Mouse (Mus musculus) lung, embryonic 14.5 days (tissue): ENCODE results near the gene Sema3d. TPM values are rescaled to one million over a fixed set of nuclear protein-coding genes. Genes with fewer than 3 reads are reported as not detected.

ENCODE experiments used
- ATAC-seq: fragments of 200-750 bp; cut with Nextera tagmentation; 2 replicates; pipeline ENCODE4 v1.8.0; 2017; ENCODE audit warnings: mild to moderate bottlenecking, moderate TSS enrichment, moderate library complexity; ENCODE audit not compliant: insufficient read depth
- DNase-seq: peaks from one replicate; pipeline ENCODE4 v3.0.0-alpha.2; 2015
- H3K27ac ChIP-seq: fragments of 300-500 bp; sonication (generic); 2 replicates; pipeline ENCODE4 v1.5.1; 2014; ENCODE audit warnings: low read depth, mild to moderate bottlenecking, moderate library complexity
- H3K27me3 ChIP-seq: fragments of 300-500 bp; sonication (generic); 2 replicates; pipeline ENCODE4 v1.6.1; 2014; ENCODE audit warnings: low read length, control low read depth; ENCODE audit not compliant: insufficient read depth
- H3K36me3 ChIP-seq: fragments of 300-500 bp; sonication (generic); 2 replicates; pipeline ENCODE4 v1.6.1; 2014; ENCODE audit warnings: control low read depth; ENCODE audit not compliant: insufficient read depth
- H3K4me1 ChIP-seq: fragments of 300-500 bp; sonication (generic); 2 replicates; pipeline ENCODE4 v1.6.1; 2014; ENCODE audit warnings: antibody characterized with exemption, control low read depth; ENCODE audit not compliant: insufficient read depth
- H3K4me2 ChIP-seq: fragments of 300-500 bp; sonication (generic); 2 replicates; pipeline ENCODE4 v1.6.1; 2014; ENCODE audit warnings: mild to moderate bottlenecking
- H3K4me3 ChIP-seq: fragments of 300-500 bp; sonication (generic); 2 replicates; pipeline ENCODE4 v1.5.1; 2014; ENCODE audit warnings: low read depth, low read length
- H3K9ac ChIP-seq: fragments of 300-500 bp; sonication (generic); 2 replicates; pipeline ENCODE4 v1.6.1; 2014
- H3K9me3 ChIP-seq: fragments of 300-500 bp; sonication (generic); 2 replicates; pipeline ENCODE4 v1.6.1; 2016; ENCODE audit warnings: low read depth, low read length, control low read depth
- CTCF ChIP-seq: IDR thresholded peaks from 2 replicates; pipeline ENCODE4 v1.5.1; 2016; ENCODE audit warnings: antibody characterized with exemption, low read depth
- WGBS: fragments of 180-500 bp; shearing (Covaris S2); extraction: QIAGEN DNeasy Blood & Tissue Kit; methylation state at CpG from one replicate; pipeline ENCODE4 v1.1.7; 2014; 5-methylcytosine and 5-hydroxymethylcytosine counted together
- polyA plus RNA-seq: library from polyadenylated mRNA; unstranded; fragments of >200 nt; fragmentation: Nextera tagmentation; extraction: Ambion mirVana; gene quantifications from 2 replicates; pipeline ENCODE4 v1.2.1, GENCODE M21; 2014

Sema3d gene
- polyA plus RNA-seq, 1 experiment from 2014 or later, result 12.4 TPM

- Histone ChIP-seq H3K36me3 (no peaks in the 10 kb centered on the region), H3K27ac (no peak overlapping the region), H3K27me3 (no peaks in the 10 kb centered on the region), H3K4me1 (no peaks in the 10 kb centered on the region), H3K9me3 (no peaks in the 10 kb centered on the region), H3K4me2 (no peak overlapping the region), H3K4me3 (no peak overlapping the region), H3K9ac (no peak overlapping the region)
- no peak for ATAC-seq
- peak; percentile 82 for DNase-seq
- 39% methylated on average over 2 of the region's 2 CpGs for WGBS
- peak; percentile 62 for TF ChIP-seq CTCF
Measured at GRCm38 (mm10) chr5:12541268-12541667, 158.1 kb downstream of the Sema3d start.

- WGBS, result 80% methylated on average over 8 of the region's 8 CpGs
- Histone ChIP-seq H3K9ac (no peak overlapping the region), H3K4me2 (no peak overlapping the region), H3K27ac (no peak overlapping the region), H3K27me3 (no peaks in the 10 kb centered on the region), H3K36me3 (no peaks in the 10 kb centered on the region), H3K4me1 (no peaks in the 10 kb centered on the region), H3K9me3 (no peaks in the 10 kb centered on the region), H3K4me3 (no peak overlapping the region)
- ATAC-seq (peak; percentile 87; the same call in 1 of the 2 replicates), DNase-seq (peak; percentile 91)
- TF ChIP-seq CTCF, result no peak
Measured at GRCm38 (mm10) chr5:12549046-12549669, 166.0 kb downstream of the Sema3d start.

GRCm38 (mm10) chr5:12555401-12555800, 172.2 kb downstream of the Sema3d start:
- Histone ChIP-seq H3K36me3 (no peaks in the 10 kb centered on the region), H3K4me3 (no peak overlapping the region), H3K9me3 (no peaks in the 10 kb centered on the region), H3K4me1 (no peaks in the 10 kb centered on the region), H3K27ac (no peak overlapping the region), H3K27me3 (no peaks in the 10 kb centered on the region), H3K4me2 (no peak overlapping the region), H3K9ac (no peak overlapping the region)
- 85% methylated on average over 3 of the region's 3 CpGs for WGBS
- ATAC-seq (no peak), DNase-seq (no peak)
- TF ChIP-seq CTCF, result no peak

GRCm38 (mm10) chr5:12557889-12558288, 174.7 kb downstream of the Sema3d start:
- Histone ChIP-seq H3K4me3 (no peak overlapping the region), H3K9ac (no peak overlapping the region), H3K27me3 (no peaks in the 10 kb centered on the region), H3K9me3 (no peaks in the 10 kb centered on the region), H3K4me1 (no peaks in the 10 kb centered on the region), H3K36me3 (no peaks in the 10 kb centered on the region), H3K27ac (no peak overlapping the region), H3K4me2 (no peak overlapping the region)
- DNase-seq (peak; percentile 70), ATAC-seq (0 out of 2 replicates have a peak, but pooled peaks have one; percentile 17)
- 38% methylated on average over 2 of the region's 2 CpGs for WGBS
- TF ChIP-seq CTCF, result peak; percentile 64

- H3K4me1 ChIP-seq, result no peaks in the 10 kb centered on the region
- H3K9ac ChIP-seq, result no peak overlapping the region
- no peaks in the 10 kb centered on the region for H3K27me3 ChIP-seq
- H3K36me3 ChIP-seq, result no peaks in the 10 kb centered on the region
- ATAC-seq (no peak), DNase-seq (no peak)
- no peak overlapping the region for H3K27ac ChIP-seq
- H3K9me3 ChIP-seq, result no peaks in the 10 kb centered on the region
- H3K4me2 ChIP-seq, result no peak overlapping the region
- no peak overlapping the region for H3K4me3 ChIP-seq
- 29% methylated on average over 2 of the region's 2 CpGs for WGBS
- no peak for TF ChIP-seq CTCF
Measured at GRCm38 (mm10) chr5:12561740-12562139, 178.6 kb downstream of the Sema3d start.

GRCm38 (mm10) chr5:12562204-12562603, 179.0 kb downstream of the Sema3d start:
- H3K9me3 ChIP-seq, result no peaks in the 10 kb centered on the region
- no peak overlapping the region for H3K27ac ChIP-seq
- WGBS, result 41% methylated on average over 5 of the region's 5 CpGs
- H3K4me3 ChIP-seq, result no peak overlapping the region
- peak; percentile 80 for TF ChIP-seq CTCF
- DNase-seq (peak; percentile 91), ATAC-seq (peak; percentile 57; the same call in 1 of the 2 replicates)
- H3K27me3 ChIP-seq, result no peaks in the 10 kb centered on the region
- H3K4me2 ChIP-seq, result no peak overlapping the region
- no peaks in the 10 kb centered on the region for H3K36me3 ChIP-seq
- H3K9ac ChIP-seq, result no peak overlapping the region
- no peaks in the 10 kb centered on the region for H3K4me1 ChIP-seq

GRCm38 (mm10) chr5:12563132-12563531, 179.9 kb downstream of the Sema3d start:
- no peaks in the 10 kb centered on the region for H3K36me3 ChIP-seq
- no peak for TF ChIP-seq CTCF
- H3K4me2 ChIP-seq, result no peak overlapping the region
- no peak overlapping the region for H3K9ac ChIP-seq
- no peaks in the 10 kb centered on the region for H3K9me3 ChIP-seq
- 77% methylated on average over 11 of the region's 11 CpGs for WGBS
- no peak for ATAC-seq
- no peaks in the 10 kb centered on the region for H3K4me1 ChIP-seq
- DNase-seq, result no peak
- no peak overlapping the region for H3K27ac ChIP-seq
- H3K4me3 ChIP-seq, result no peak overlapping the region
- no peaks in the 10 kb centered on the region for H3K27me3 ChIP-seq
